Mouse (Mus musculus): ENCODE data around the gene Napb. TPM values are rescaled to one million over a fixed set of nuclear protein-coding genes. Genes with fewer than 3 reads are reported as not detected.
A peak's percentile ranks its signal among the peaks of the same experiment; 100 is the strongest.

The Napb gene
- polyA plus RNA-seq, 1 experiment = 0.15 TPM

DNA sequence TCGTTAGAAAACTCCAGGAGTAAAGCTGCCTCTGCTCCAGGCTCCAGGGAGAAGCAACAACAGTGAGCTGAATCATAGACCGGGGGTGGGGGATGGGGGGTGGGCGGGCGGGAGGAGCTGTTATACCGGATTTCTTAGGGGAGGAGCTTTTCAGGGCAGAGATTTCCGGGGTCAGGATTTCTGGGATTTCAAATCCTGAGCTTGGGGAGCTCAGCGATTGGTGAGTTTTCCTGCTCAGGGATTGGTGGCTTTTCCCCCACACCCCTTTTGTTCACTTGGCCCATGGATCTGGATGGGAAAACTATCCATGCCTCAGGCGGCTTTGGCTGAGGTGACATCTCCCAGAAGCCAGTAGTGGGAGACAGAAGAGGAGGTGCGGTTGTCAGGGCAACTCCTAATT, 52.9 kb downstream of the Napb start:
- Histone ChIP-seq H3K4me3 (ENCODE audit: extremely low read depth, insufficient read depth, insufficient read length) (no peak overlapping the region), H3K27me3 (ENCODE audit: control insufficient read depth, insufficient read depth, low read length) (no peaks in the 10 kb centered on the region), H3K36me3 (ENCODE audit: control insufficient read depth, insufficient read depth, low read length) (peaks cover 15% of the 10 kb centered on the region), H3K27ac (ENCODE audit: insufficient read depth, low read length) (0 out of 2 replicates have a peak overlapping the region, but pooled peaks have one; percentile 13), H3K4me1 (ENCODE audit: control insufficient read depth, insufficient read depth, insufficient read length) (peaks cover 4% of the 10 kb centered on the region; the same call in 1 of the 2 replicates)
- WGBS = 81% methylated on average over 9 of the region's 9 CpGs
- no peak for DNase-seq (ENCODE audit: low read depth in 1 of 2, low spot score in 2 of 2)
- no peak for TF ChIP-seq POLR2A (IDR thresholded peaks at IDR 0.05; ENCODE audit: low read depth, low read length)
- no peak for TF ChIP-seq CTCF (IDR thresholded peaks at IDR 0.05; ENCODE audit: extremely low read depth, insufficient read depth, insufficient read length, insufficient replicate concordance)

DNA sequence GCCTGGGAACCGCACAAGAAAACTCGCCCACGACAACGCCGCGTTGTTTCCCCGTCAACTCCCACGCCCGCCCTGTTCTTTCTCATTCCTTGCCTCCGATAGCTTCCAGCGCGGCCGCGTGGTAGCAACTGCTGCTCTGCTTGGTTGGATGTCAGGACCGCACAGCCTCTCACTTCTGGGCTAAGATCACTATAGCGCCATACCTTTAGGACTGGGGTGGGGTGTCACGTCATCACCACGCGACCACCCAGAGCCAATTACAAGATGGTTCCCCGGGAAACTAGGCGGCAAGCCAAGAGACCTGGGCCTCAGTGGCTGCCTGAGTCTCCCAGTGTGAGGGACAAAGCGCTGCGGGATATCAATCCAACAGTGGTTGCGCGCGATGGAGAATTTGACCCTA, 54.5 kb downstream of the Napb start:
- Histone ChIP-seq H3K4me3 (ENCODE audit: extremely low read depth, insufficient read depth, insufficient read length) (no peak overlapping the region), H3K36me3 (ENCODE audit: control insufficient read depth, insufficient read depth, low read length) (peaks cover 11% of the 10 kb centered on the region; the same call in 1 of the 2 replicates), H3K4me1 (ENCODE audit: control insufficient read depth, insufficient read depth, insufficient read length) (peaks cover 4% of the 10 kb centered on the region), H3K27me3 (ENCODE audit: control insufficient read depth, insufficient read depth, low read length) (no peaks in the 10 kb centered on the region), H3K27ac (ENCODE audit: insufficient read depth, low read length) (no peak overlapping the region)
- DNase-seq (ENCODE audit: low read depth in 1 of 2, low spot score in 2 of 2) = no peak
- TF ChIP-seq CTCF (IDR thresholded peaks at IDR 0.05; ENCODE audit: extremely low read depth, insufficient read depth, insufficient read length, insufficient replicate concordance) (no peak), POLR2A (IDR thresholded peaks at IDR 0.05; ENCODE audit: low read depth, low read length) (no peak)
- WGBS = 91% methylated on average over 26 of the region's 26 CpGs

DNA sequence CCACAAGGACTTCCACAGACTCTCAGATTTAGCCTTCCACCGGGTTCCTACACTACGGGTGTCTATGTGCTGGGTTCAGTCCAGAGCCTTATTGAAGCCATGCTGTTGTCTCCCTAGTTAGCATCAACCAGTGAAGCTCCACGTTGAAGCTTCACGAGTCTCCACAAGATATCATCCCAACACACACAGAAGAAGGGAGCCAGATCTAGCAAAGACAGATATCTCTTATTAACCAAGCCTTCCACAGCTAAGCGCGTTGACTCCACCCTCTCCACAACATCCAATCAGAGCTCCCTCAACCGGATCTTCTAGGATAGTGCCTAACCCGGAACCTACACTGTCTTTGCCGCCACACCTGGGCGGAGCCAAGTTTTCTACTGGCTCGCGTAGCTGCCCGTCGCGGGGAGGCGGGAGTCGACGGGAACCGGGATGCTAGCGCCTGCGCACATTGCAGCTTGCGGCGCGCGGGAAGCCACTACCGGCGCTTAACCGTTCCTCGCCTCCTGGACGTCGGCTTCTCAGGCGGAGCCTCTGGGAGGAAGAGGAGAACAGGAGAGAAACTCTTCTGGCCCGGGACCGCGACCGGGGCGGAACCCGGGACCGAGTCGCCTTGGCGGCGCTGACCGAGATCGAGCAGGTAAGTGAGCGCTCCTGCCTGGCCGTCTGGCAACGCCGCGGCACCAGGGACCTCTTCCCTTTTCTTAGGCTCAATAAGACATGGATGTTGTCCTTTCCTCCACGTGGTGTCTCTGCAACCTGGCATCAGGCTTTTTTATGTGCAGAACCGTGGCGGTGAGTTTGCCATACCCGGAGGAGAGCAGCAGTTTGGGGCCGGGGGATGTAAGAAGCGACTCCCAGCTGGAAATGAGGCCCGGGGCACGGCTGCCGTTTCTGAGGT, 59.8 kb downstream of the Napb start, which contains the start of gene Nxt1:
Gene Nxt1 (plus strand): TSS at position 403 of the 898 bp plus-strand sequence.
- WGBS = under 1% methylated on average over 58 of the region's 58 CpGs
- TF ChIP-seq CTCF (IDR thresholded peaks at IDR 0.05; ENCODE audit: extremely low read depth, insufficient read depth, insufficient read length, insufficient replicate concordance) (no peak), POLR2A (IDR thresholded peaks at IDR 0.05; ENCODE audit: low read depth, low read length) (peak; percentile 47; the same call in 1 of the 2 replicates)
- peak within 1 kb of the TSS; percentile 61 for H3K27ac ChIP-seq (ENCODE audit: insufficient read depth, low read length)
- H3K4me3 ChIP-seq (ENCODE audit: extremely low read depth, insufficient read depth, insufficient read length) = peak within 1 kb of the TSS; percentile 92
- H3K36me3 ChIP-seq (ENCODE audit: control insufficient read depth, insufficient read depth, low read length) = peaks cover 9% of the 10 kb centered on the region; the same call in 1 of the 2 replicates
- H3K27me3 ChIP-seq (ENCODE audit: control insufficient read depth, insufficient read depth, low read length) = no peaks in the 10 kb centered on the region
- DNase-seq (ENCODE audit: low read depth in 1 of 2, low spot score in 2 of 2) = peak; percentile 96 to 99
- H3K4me1 ChIP-seq (ENCODE audit: control insufficient read depth, insufficient read depth, insufficient read length) = no peaks in the 10 kb centered on the region; the same call in none of the 2 replicates

DNA sequence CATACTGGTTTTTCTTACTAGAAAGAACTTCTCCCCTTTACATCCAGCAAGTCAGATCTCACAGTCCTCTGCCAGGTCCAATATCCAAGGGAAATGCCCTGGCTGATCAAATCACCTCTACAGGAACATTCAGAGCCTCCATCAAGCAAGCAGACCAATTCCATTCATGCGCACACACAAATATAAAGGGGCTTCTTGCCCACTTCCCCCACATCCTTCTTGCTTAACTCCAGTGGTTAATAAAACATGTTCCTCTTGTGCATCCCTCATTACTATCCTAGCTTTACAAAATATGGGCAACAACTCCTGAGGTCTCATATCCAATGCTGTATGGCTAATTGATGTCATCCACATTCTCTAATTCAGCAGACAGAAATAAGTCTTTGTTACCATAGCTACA, 68.8 kb downstream of the Napb start:
- TF ChIP-seq CTCF (IDR thresholded peaks at IDR 0.05; ENCODE audit: extremely low read depth, insufficient read depth, insufficient read length, insufficient replicate concordance) (no peak), POLR2A (IDR thresholded peaks at IDR 0.05; ENCODE audit: low read depth, low read length) (no peak)
- Histone ChIP-seq H3K4me3 (ENCODE audit: extremely low read depth, insufficient read depth, insufficient read length) (no peak overlapping the region), H3K27ac (ENCODE audit: insufficient read depth, low read length) (no peak overlapping the region), H3K27me3 (ENCODE audit: control insufficient read depth, insufficient read depth, low read length) (no peaks in the 10 kb centered on the region), H3K4me1 (ENCODE audit: control insufficient read depth, insufficient read depth, insufficient read length) (no peaks in the 10 kb centered on the region), H3K36me3 (ENCODE audit: control insufficient read depth, insufficient read depth, low read length) (no peaks in the 10 kb centered on the region)
- DNase-seq (ENCODE audit: low read depth in 1 of 2, low spot score in 2 of 2) = no peak
- 90% methylated on average over 1 of the region's 1 CpGs for WGBS

DNA sequence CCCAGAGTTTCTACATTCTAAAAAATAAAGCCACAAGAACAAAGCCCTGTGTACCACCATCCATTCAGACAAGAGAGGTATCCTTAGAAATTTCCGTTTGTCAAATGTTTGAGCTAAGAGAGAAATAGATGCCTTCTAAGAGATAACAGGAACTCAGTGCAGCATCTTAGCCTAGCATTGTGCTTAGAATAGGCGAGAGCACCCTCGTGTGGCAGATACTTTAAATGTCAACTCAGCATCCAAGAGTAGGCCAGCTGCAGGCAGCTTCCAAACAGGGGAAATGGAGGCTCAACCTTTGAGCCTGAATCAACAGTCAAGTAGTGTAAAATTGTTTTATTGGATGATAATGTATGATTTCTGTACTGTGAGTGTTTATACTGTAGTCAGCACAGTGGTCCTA, 77.3 kb downstream of the Napb start:
- DNase-seq (ENCODE audit: low read depth in 1 of 2, low spot score in 2 of 2) = peak; percentile 26 to 61
- WGBS = under 1% methylated on average over 3 of the region's 3 CpGs
- TF ChIP-seq POLR2A (IDR thresholded peaks at IDR 0.05; ENCODE audit: low read depth, low read length) = no peak
- peak; percentile 53; the same call in 1 of the 2 replicates for TF ChIP-seq CTCF (IDR thresholded peaks at IDR 0.05; ENCODE audit: extremely low read depth, insufficient read depth, insufficient read length, insufficient replicate concordance)
- Histone ChIP-seq H3K4me1 (ENCODE audit: control insufficient read depth, insufficient read depth, insufficient read length) (no peaks in the 10 kb centered on the region), H3K4me3 (ENCODE audit: extremely low read depth, insufficient read depth, insufficient read length) (no peak overlapping the region), H3K36me3 (ENCODE audit: control insufficient read depth, insufficient read depth, low read length) (no peaks in the 10 kb centered on the region), H3K27me3 (ENCODE audit: control insufficient read depth, insufficient read depth, low read length) (no peaks in the 10 kb centered on the region), H3K27ac (ENCODE audit: insufficient read depth, low read length) (no peak overlapping the region)

DNA sequence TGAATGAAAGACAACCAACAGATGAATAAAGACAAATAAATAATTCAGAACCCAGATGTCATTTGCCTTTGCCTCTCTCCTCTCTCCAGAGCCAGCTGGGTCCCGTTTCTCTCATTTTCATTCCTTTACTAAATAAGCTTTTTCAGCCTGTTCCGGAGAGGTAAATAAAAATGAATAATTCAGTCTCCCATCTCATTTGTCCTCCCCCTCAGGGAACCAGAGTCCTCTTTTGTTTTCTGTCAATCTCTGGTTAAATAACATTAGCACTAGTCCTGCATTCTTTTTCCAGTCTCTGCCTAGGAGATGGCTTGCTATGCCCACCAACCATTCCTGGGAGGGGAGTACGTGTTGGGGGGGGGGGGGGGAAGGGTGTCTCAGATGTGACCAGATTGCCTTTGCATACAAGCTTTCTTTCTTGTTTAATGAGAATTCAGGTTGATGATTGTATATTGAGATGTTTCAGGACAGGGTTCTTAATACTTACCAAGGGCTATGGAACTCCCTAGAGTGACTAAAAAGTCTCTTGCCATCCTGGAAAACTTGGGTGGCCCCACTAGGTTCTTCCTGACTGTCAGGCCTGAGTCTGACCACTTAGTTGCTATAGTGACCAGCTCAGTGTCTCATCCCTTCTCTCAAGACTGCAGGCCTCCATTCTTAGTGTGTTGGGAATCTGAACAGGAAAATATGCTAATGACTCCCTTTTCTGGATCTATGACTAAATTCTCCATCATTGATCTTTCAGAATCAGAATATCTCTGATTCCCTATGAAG, 81.5 kb downstream of the Napb start:
- Histone ChIP-seq H3K4me1 (ENCODE audit: control insufficient read depth, insufficient read depth, insufficient read length) (no peaks in the 10 kb centered on the region), H3K36me3 (ENCODE audit: control insufficient read depth, insufficient read depth, low read length) (no peaks in the 10 kb centered on the region), H3K27me3 (ENCODE audit: control insufficient read depth, insufficient read depth, low read length) (no peaks in the 10 kb centered on the region), H3K4me3 (ENCODE audit: extremely low read depth, insufficient read depth, insufficient read length) (no peak overlapping the region), H3K27ac (ENCODE audit: insufficient read depth, low read length) (no peak overlapping the region)
- no peak for DNase-seq (ENCODE audit: low read depth in 1 of 2, low spot score in 2 of 2)
- WGBS = 72% methylated on average over 3 of the region's 3 CpGs
- TF ChIP-seq CTCF (IDR thresholded peaks at IDR 0.05; ENCODE audit: extremely low read depth, insufficient read depth, insufficient read length, insufficient replicate concordance) (no peak), POLR2A (IDR thresholded peaks at IDR 0.05; ENCODE audit: low read depth, low read length) (no peak)
